Mouse (Mus musculus): ENCODE measurements around the gene Klhl18. TPM values are rescaled to one million over a fixed set of nuclear protein-coding genes. Genes with fewer than 3 reads are reported as not detected.

The Klhl18 gene
- polyA plus RNA-seq (2015; fragmentation: Nextera tagmentation; extraction: Ambion mirVana), result 29.1 and 32.2 TPM in 2 replicates

DNA sequence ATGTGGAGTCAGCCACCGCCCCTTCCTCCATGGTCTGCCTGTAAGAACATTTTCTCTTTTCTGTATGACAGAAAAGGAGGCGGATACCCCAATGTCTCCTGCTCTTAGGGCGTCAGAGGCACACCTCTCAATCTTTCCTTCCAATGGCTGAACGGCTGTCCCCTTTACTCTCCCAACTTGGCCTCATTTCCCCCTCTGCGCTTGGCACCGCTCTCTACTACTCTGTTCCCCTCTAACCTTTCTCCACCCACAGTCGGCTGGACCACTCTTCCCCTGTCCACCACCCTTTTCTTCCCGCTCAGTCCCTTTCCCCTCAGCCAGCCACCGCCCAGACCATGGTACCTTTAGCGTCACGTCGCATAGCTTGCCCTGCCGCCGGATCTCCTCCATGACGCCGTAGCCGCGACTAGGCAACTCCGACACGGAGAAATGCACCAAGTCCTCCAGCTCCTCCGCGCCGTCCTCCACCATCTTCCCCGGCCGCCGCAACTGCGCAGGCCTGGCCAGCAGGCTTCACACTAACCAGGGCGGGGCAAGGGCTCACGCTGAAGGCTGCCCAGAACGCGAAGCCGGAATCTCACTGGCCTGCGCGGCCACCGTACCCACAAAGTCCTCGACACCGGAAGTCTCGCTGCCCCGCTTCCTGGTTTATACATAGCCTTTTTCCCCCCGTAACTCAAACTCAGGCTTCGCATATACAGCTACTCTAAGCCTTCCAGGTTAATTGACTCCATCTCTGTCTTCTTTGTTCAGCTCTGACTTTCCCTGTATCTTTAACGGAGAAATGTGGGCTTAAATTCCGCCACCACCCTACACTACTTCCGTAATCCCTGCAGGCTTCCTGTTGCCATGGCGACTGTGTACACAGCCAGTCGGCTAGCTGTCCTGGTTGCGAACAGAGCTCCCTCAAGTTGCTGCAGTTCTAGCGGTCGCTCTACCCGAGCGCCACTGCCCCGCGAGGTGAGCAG lies at the start of gene Klhl18, which contains the start of gene Kif9:
TSS of gene Klhl18 (minus strand) at position 571 of the 968 bp plus-strand sequence.
TSS of gene Kif9 (plus strand) at position 835 of the 968 bp plus-strand sequence.
- ATAC-seq, result peak; percentile 99
- Histone ChIP-seq H3K9me3 (replicated peaks; ENCODE audit: control insufficient read depth, low read length, poor library complexity, severe bottlenecking) (no peaks in the 10 kb centered on the region), H3K27ac (ENCODE audit: low read length) (peak within 1 kb of the TSS; percentile 91), H3K4me2 (ENCODE audit: low read length) (peak within 1 kb of the TSS; percentile 96), H3K27me3 (ENCODE audit: control insufficient read depth, insufficient read depth, low read depth, low read length) (0 out of 2 replicates have a peak, but pooled peaks cover 4% of the 10 kb centered on the region), H3K4me3 (ENCODE audit: low read depth, low read length) (peak within 1 kb of the TSS; percentile 76), H3K9ac (ENCODE audit: low read depth, low read length) (peak within 1 kb of the TSS; percentile 81), H3K4me1 (ENCODE audit: control insufficient read depth, insufficient read depth, low read length) (peaks cover 16% of the 10 kb centered on the region), H3K36me3 (ENCODE audit: control insufficient read depth, insufficient read depth, low read length) (no peaks in the 10 kb centered on the region)
- WGBS, result under 1% methylated on average over 53 of the region's 53 CpGs

- Histone ChIP-seq H3K27ac (ENCODE audit: low read length) (no peak overlapping the region), H3K4me3 (ENCODE audit: low read depth, low read length) (no peak overlapping the region), H3K9me3 (replicated peaks; ENCODE audit: control insufficient read depth, low read length, poor library complexity, severe bottlenecking) (no peaks in the 10 kb centered on the region), H3K4me2 (ENCODE audit: low read length) (no peak overlapping the region), H3K27me3 (ENCODE audit: control insufficient read depth, insufficient read depth, low read depth, low read length) (no peaks in the 10 kb centered on the region), H3K36me3 (ENCODE audit: control insufficient read depth, insufficient read depth, low read length) (no peaks in the 10 kb centered on the region), H3K4me1 (ENCODE audit: control insufficient read depth, insufficient read depth, low read length) (peaks cover 1% of the 10 kb centered on the region; the same call in 1 of the 2 replicates), H3K9ac (ENCODE audit: low read depth, low read length) (no peak overlapping the region)
- 45% methylated on average over 2 of the region's 2 CpGs for WGBS
- ATAC-seq, result no peak
Observed at GRCm38 (mm10) chr9:110525737-110526136, 49.2 kb upstream of the Klhl18 start.

DNA sequence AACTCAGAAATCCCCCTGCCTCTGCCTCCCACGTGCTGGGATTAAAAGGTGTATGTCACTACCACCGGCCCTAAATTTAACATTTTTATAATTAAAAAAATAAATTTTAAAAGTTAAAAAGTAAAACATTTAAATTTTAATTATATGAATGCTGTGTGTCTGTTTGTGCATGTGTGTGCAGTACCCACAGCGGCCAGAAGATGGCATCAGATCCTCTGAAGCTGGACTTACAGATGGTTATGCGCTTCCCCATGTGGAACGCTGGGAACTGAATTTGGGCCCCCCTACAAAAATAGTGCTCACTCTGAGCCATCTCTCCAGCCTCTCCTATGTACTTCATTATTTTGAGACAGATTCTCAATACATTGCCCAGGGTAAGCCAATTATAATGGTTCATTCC lies 14.4 kb upstream of the Klhl18 start:
- H3K4me2 ChIP-seq (ENCODE audit: low read length), result no peak overlapping the region
- no peaks in the 10 kb centered on the region for H3K4me1 ChIP-seq (ENCODE audit: control insufficient read depth, insufficient read depth, low read length)
- ATAC-seq, result no peak
- H3K9me3 ChIP-seq (replicated peaks; ENCODE audit: control insufficient read depth, low read length, poor library complexity, severe bottlenecking), result peaks cover 4% of the 10 kb centered on the region
- H3K36me3 ChIP-seq (ENCODE audit: control insufficient read depth, insufficient read depth, low read length), result no peaks in the 10 kb centered on the region
- WGBS, result 64% methylated on average over 5 of the region's 5 CpGs
- no peaks in the 10 kb centered on the region for H3K27me3 ChIP-seq (ENCODE audit: control insufficient read depth, insufficient read depth, low read depth, low read length)
- no peak overlapping the region for H3K27ac ChIP-seq (ENCODE audit: low read length)
- no peak overlapping the region for H3K4me3 ChIP-seq (ENCODE audit: low read depth, low read length)
- H3K9ac ChIP-seq (ENCODE audit: low read depth, low read length), result no peak overlapping the region

DNA sequence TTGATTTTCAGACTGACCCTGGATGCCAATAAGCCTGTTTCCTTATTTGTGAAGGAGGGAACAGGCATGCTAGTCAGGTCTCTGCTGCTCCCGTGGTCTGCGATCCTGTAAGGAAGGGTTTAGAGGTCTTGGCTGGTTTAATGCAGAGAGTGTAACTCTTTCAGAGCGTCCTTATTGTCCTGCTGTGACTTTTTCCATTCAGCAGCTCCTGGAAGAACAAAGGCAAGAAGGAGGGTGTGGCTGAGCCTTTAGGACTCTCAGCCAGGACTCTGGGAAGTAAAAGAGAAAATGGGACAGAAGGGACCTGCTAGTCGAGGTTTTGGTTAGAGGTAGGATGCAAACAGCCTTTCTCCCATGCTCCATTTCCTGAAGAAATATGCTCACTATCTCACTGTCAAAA lies 12.3 kb upstream of the Klhl18 start:
- H3K4me1 ChIP-seq (ENCODE audit: control insufficient read depth, insufficient read depth, low read length), result no peaks in the 10 kb centered on the region
- peaks cover 4% of the 10 kb centered on the region for H3K9me3 ChIP-seq (replicated peaks; ENCODE audit: control insufficient read depth, low read length, poor library complexity, severe bottlenecking)
- no peak overlapping the region for H3K4me2 ChIP-seq (ENCODE audit: low read length)
- WGBS, result 15% methylated on average over 4 of the region's 4 CpGs
- H3K27me3 ChIP-seq (ENCODE audit: control insufficient read depth, insufficient read depth, low read depth, low read length), result no peaks in the 10 kb centered on the region
- H3K9ac ChIP-seq (ENCODE audit: low read depth, low read length), result no peak overlapping the region
- no peak overlapping the region for H3K4me3 ChIP-seq (ENCODE audit: low read depth, low read length)
- no peak overlapping the region for H3K27ac ChIP-seq (ENCODE audit: low read length)
- H3K36me3 ChIP-seq (ENCODE audit: control insufficient read depth, insufficient read depth, low read length), result no peaks in the 10 kb centered on the region
- no peak for ATAC-seq

- ATAC-seq, result no peak
- 77% methylated on average over 4 of the region's 4 CpGs for WGBS
Observed at GRCm38 (mm10) chr9:110478639-110479038, 2.1 kb upstream of the Klhl18 start.

DNA sequence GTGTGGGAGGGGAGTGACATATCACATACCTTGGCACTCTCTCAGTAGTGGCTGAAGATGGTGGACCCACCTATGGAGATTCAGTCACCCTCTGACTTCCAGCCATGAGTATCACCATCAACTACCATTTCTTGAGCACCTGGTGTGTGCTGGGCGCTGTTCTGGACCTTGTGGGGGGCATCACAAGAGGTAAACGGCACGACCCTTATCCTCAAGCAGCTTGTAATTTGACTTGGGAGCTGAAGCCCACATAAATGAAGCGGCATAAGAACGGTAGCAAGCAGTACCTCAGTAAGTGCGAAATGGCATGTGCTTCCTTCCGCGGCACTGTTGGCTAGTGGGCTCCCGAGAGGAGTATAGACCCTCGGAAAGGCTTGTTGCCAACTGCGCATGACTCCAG lies 1.5 kb upstream of the Klhl18 start:
- 51% methylated on average over 11 of the region's 11 CpGs for WGBS
- Histone ChIP-seq H3K4me1 (ENCODE audit: control insufficient read depth, insufficient read depth, low read length) (peaks cover 16% of the 10 kb centered on the region), H3K4me3 (ENCODE audit: low read depth, low read length) (no peak overlapping the region), H3K9me3 (replicated peaks; ENCODE audit: control insufficient read depth, low read length, poor library complexity, severe bottlenecking) (no peaks in the 10 kb centered on the region), H3K27me3 (ENCODE audit: control insufficient read depth, insufficient read depth, low read depth, low read length) (0 out of 2 replicates have a peak, but pooled peaks cover 4% of the 10 kb centered on the region), H3K9ac (ENCODE audit: low read depth, low read length) (no peak overlapping the region), H3K4me2 (ENCODE audit: low read length) (no peak overlapping the region), H3K27ac (ENCODE audit: low read length) (no peak overlapping the region), H3K36me3 (ENCODE audit: control insufficient read depth, insufficient read depth, low read length) (no peaks in the 10 kb centered on the region)
- no peak for ATAC-seq

More at GRCm38 (mm10) chr9:110478639-110479038, 2.1 kb upstream of the Klhl18 start:
- Histone ChIP-seq H3K9me3 (replicated peaks; ENCODE audit: control insufficient read depth, low read length, poor library complexity, severe bottlenecking) (no peaks in the 10 kb centered on the region), H3K4me1 (ENCODE audit: control insufficient read depth, insufficient read depth, low read length) (peaks cover 16% of the 10 kb centered on the region), H3K27ac (ENCODE audit: low read length) (no peak overlapping the region), H3K4me3 (ENCODE audit: low read depth, low read length) (no peak overlapping the region), H3K4me2 (ENCODE audit: low read length) (no peak overlapping the region), H3K27me3 (ENCODE audit: control insufficient read depth, insufficient read depth, low read depth, low read length) (0 out of 2 replicates have a peak, but pooled peaks cover 4% of the 10 kb centered on the region), H3K9ac (ENCODE audit: low read depth, low read length) (no peak overlapping the region), H3K36me3 (ENCODE audit: control insufficient read depth, insufficient read depth, low read length) (no peaks in the 10 kb centered on the region)

- H3K27me3 ChIP-seq (ENCODE audit: control insufficient read depth, insufficient read depth, low read depth, low read length), result no peaks in the 10 kb centered on the region
- no peak overlapping the region for H3K27ac ChIP-seq (ENCODE audit: low read length)
- no peaks in the 10 kb centered on the region for H3K36me3 ChIP-seq (ENCODE audit: control insufficient read depth, insufficient read depth, low read length)
- H3K9ac ChIP-seq (ENCODE audit: low read depth, low read length), result no peak overlapping the region
- 86% methylated on average over 3 of the region's 3 CpGs for WGBS
- H3K9me3 ChIP-seq (replicated peaks; ENCODE audit: control insufficient read depth, low read length, poor library complexity, severe bottlenecking), result no peaks in the 10 kb centered on the region
- H3K4me1 ChIP-seq (ENCODE audit: control insufficient read depth, insufficient read depth, low read length), result no peaks in the 10 kb centered on the region
- H3K4me3 ChIP-seq (ENCODE audit: low read depth, low read length), result no peak overlapping the region
- no peak for ATAC-seq
- no peak overlapping the region for H3K4me2 ChIP-seq (ENCODE audit: low read length)
Observed at GRCm38 (mm10) chr9:110466179-110466578, 10.3 kb downstream of the Klhl18 start.

DNA sequence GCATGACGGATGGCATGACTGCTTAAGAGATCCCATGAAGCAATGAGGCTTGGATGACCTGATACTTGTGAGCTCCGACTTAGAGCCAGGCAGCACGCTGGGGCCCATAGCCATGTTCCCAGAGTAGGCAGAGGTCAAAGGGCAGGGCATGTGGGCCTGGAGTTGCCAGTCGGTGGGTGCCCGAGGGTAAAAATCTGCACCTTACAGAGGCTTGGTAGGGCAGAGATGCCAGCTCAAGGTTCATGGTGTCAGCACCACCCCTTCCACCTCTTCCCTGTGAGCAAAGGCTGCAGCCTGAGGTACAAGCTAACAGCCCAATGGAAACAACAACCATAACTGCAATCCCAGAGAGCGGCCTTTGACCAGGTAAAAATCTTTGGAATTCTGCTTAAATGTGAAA lies 11.2 kb downstream of the Klhl18 start:
- no peak overlapping the region for H3K27ac ChIP-seq (ENCODE audit: low read length)
- no peak overlapping the region for H3K4me3 ChIP-seq (ENCODE audit: low read depth, low read length)
- no peaks in the 10 kb centered on the region for H3K36me3 ChIP-seq (ENCODE audit: control insufficient read depth, insufficient read depth, low read length)
- H3K4me2 ChIP-seq (ENCODE audit: low read length), result no peak overlapping the region
- 97% methylated on average over 6 of the region's 6 CpGs for WGBS
- H3K9me3 ChIP-seq (replicated peaks; ENCODE audit: control insufficient read depth, low read length, poor library complexity, severe bottlenecking), result no peaks in the 10 kb centered on the region
- H3K27me3 ChIP-seq (ENCODE audit: control insufficient read depth, insufficient read depth, low read depth, low read length), result no peaks in the 10 kb centered on the region
- H3K9ac ChIP-seq (ENCODE audit: low read depth, low read length), result no peak overlapping the region
- ATAC-seq, result no peak
- H3K4me1 ChIP-seq (ENCODE audit: control insufficient read depth, insufficient read depth, low read length), result no peaks in the 10 kb centered on the region

DNA sequence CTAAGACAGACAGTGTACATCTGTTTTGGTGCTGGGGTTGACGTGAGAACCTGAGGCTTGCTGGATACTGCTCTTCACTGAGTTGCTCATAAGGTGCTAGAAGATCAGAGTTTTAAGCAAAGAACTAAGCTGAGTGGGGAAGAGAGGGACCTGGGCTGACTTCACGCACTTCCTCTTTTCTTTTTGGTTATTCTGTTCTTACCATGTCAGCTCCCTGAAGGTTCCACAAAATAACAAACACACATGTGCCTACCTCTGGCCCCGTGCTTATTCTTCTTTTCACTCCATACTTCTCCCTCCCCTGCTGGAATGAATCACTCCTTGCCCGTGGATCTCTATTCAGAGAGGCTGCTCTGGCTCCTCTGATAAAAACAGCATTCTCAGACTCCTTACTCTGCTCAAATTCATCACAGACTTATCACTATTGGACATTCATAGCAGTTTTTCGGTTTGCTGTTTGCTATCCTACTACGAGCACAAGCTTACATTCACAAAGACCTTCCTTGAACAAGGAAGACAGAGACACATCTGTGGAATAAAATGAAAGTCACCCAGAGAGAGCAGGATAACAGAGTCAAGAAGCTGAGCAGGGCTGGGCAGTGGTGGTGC lies 12.4 kb downstream of the Klhl18 start:
- ATAC-seq, result no peak
- 94% methylated on average over 6 of the region's 6 CpGs for WGBS

More for the DNA sequence above, 12.4 kb downstream of the Klhl18 start:
- Histone ChIP-seq H3K36me3 (ENCODE audit: control insufficient read depth, insufficient read depth, low read length) (no peaks in the 10 kb centered on the region), H3K4me3 (ENCODE audit: low read depth, low read length) (no peak overlapping the region), H3K27ac (ENCODE audit: low read length) (no peak overlapping the region), H3K27me3 (ENCODE audit: control insufficient read depth, insufficient read depth, low read depth, low read length) (no peaks in the 10 kb centered on the region), H3K9ac (ENCODE audit: low read depth, low read length) (no peak overlapping the region), H3K4me2 (ENCODE audit: low read length) (no peak overlapping the region), H3K4me1 (ENCODE audit: control insufficient read depth, insufficient read depth, low read length) (no peaks in the 10 kb centered on the region), H3K9me3 (replicated peaks; ENCODE audit: control insufficient read depth, low read length, poor library complexity, severe bottlenecking) (no peaks in the 10 kb centered on the region)

Measured in midbrain, embryonic 16.5 days (tissue).